Mouse (Mus musculus) R1 (cell line): Measurements from ENCODE around the gene Catsper3.

Source experiments
- DNase-seq: peaks from one replicate; pipeline ENCODE4 v3.0.0-alpha.2; 2018; ENCODE audit warnings: low read depth, low spot score

The Catsper3 gene

DNA sequence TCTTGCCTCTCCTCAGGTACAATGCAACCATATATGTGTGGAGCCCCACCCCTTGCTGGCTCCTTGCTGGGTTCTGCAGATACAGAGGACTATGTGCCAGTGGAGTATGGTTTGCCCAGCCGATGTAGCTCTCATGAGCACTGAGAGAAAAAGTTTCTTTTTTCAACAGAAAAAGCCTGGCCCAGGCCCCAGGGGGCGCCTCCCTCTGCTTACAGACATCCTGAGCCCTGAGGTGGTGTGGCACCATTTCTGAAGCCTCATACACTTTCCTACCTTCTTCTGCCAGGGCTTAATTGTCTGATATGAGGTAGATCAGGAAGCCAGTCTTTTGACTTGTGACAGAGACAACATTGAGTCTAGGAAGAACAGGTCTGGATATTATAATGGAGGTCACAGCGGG lies 67.8 kb downstream of the Catsper3 start:
- DNase-seq = no peak

DNA sequence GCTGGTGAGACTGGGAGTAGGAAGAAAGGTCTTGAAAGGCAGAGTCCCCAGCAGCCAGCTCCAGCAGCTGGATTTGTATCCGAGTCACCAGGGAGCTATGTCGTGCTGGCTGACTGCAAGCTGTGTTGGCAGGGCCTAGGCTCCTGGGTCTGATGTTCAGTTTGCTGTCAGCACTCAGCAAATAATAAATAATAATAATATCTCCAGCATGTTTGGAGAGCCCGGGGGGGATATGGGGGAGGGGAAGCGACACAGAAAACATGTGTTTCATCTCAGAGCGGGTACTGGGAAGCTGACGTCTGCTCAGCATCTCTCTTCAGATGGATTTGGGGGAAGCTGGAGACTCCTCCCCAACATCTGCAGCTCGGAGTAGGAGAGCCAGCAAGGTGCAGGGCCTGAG lies 71.4 kb downstream of the Catsper3 start:
- DNase-seq = no peak

DNA sequence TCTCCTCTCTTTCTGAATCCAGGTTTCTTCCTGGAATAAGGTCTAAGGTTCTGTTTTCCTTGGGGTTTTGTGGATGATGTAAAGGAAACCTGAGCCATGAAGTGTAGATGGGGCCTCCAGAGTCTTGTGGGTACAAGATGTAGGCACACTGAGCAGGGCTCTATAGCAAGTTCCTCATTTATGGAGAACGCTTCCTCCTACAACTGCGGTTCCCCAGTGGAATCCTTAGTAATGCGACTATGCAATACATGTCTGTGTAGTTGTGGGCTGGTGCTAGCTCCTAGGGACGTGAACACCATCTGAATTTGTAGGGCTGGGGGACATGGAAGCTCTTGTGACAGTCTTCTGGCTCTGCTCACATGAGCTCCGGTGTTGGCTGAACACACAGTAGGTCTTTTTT lies 74.1 kb downstream of the Catsper3 start:
- no peak for DNase-seq
